Mouse (Mus musculus) ES-E14 (cell line): ENCODE data around the gene LTO1. TPM values are rescaled to one million over a fixed set of nuclear protein-coding genes. Genes with fewer than 3 reads are reported as not detected.

ENCODE experiments used
- DNase-seq: peaks from one replicate; pipeline ENCODE4 v3.0.0-alpha.2; 2013; ENCODE audit warnings: low read depth, low spot score
- H3K27ac ChIP-seq: 2 replicates; pipeline ENCODE4 v1.5.1; 2012; ENCODE audit warnings: low read depth, mild to moderate bottlenecking, low read length, moderate library complexity, mixed read lengths; ENCODE audit not compliant: poor library complexity, insufficient read depth, severe bottlenecking
- H3K36me3 ChIP-seq: 2 replicates; pipeline ENCODE4 v1.6.1; 2012; ENCODE audit warnings: mild to moderate bottlenecking, low read length, moderate library complexity, mixed read lengths; ENCODE audit not compliant: control insufficient read depth, poor library complexity, insufficient read depth, severe bottlenecking
- H3K4me1 ChIP-seq, 2 experiments: fragments of 150-350 bp in 1 of 2; sonication (generic) in 1 of 2; 2 replicates each; pipeline ENCODE4 v1.6.1; 2012; ENCODE audit warnings: low read length in 2 of 2, mild to moderate bottlenecking in 1 of 2, mixed read lengths in 1 of 2; ENCODE audit not compliant: control insufficient read depth in 2 of 2, insufficient read depth in 2 of 2, poor library complexity in 1 of 2
- H3K4me3 ChIP-seq, 2 experiments: fragments of 150-350 bp in 1 of 2; sonication (generic) in 1 of 2; 2 replicates each; pipeline ENCODE4 v1.5.1; 2012; ENCODE audit warnings: low read length in 2 of 2, low read depth in 1 of 2, mild to moderate bottlenecking in 1 of 2, mixed read lengths in 1 of 2; ENCODE audit not compliant: insufficient read depth in 1 of 2, poor library complexity in 1 of 2, severe bottlenecking in 1 of 2
- H3K9ac ChIP-seq: 2 replicates; pipeline ENCODE4 v1.6.1; 2012; ENCODE audit warnings: low read depth, mild to moderate bottlenecking, low read length, mixed read lengths; ENCODE audit not compliant: poor library complexity, insufficient read depth, severe bottlenecking
- H3K9me3 ChIP-seq: fragments of 150-350 bp; sonication (generic); 2 replicates; pipeline ENCODE4 v1.6.1; 2012; ENCODE audit warnings: low read depth, mild to moderate bottlenecking, low read length; ENCODE audit not compliant: control insufficient read depth, insufficient read depth
- CHD2 ChIP-seq: IDR thresholded peaks from 2 replicates; pipeline ENCODE4 v1.6.1; 2014; ENCODE audit warnings: mild to moderate bottlenecking, low read depth, low read length, inconsistent platforms
- HCFC1 ChIP-seq: IDR thresholded peaks from 2 replicates; pipeline ENCODE4 v1.6.1; 2012; ENCODE audit warnings: low read length, inconsistent platforms, borderline replicate concordance; ENCODE audit not compliant: insufficient read depth
- MAFK ChIP-seq: IDR thresholded peaks from 2 replicates; pipeline ENCODE4 v1.6.1; 2014; ENCODE audit warnings: mild to moderate bottlenecking, low read depth, low read length, inconsistent platforms; ENCODE audit not compliant: insufficient read depth
- ZC3H11A ChIP-seq: IDR thresholded peaks from 2 replicates; pipeline ENCODE4 v1.6.1; 2012; ENCODE audit warnings: low read depth, mild to moderate bottlenecking, inconsistent platforms, low read length, borderline replicate concordance
- ZNF384 ChIP-seq: IDR thresholded peaks from 2 replicates; pipeline ENCODE4 v1.6.1; 2012; ENCODE audit warnings: low read depth, low read length, inconsistent platforms
- in situ Hi-C, 2 experiments: fragments of 600-800 bp; cut with MboI; formaldehyde crosslinking; loops; one replicate each; pipeline ENCODE4 v1.15.1; 2025; ENCODE audit warnings: low sequenced_read_pairs in 2 of 2, inconsistent platforms in 1 of 2; ENCODE audit not compliant: unreplicated experiment in 2 of 2
- total RNA-seq: library from RNA; depleted of rRNA; stranded (reverse); fragments of 300-350 nt; gene quantifications from 2 replicates; pipeline ENCODE4 v1.2.3, GENCODE M21; 2012

Gene LTO1
- total RNA-seq, 1 experiment = 23.9 TPM

DNA sequence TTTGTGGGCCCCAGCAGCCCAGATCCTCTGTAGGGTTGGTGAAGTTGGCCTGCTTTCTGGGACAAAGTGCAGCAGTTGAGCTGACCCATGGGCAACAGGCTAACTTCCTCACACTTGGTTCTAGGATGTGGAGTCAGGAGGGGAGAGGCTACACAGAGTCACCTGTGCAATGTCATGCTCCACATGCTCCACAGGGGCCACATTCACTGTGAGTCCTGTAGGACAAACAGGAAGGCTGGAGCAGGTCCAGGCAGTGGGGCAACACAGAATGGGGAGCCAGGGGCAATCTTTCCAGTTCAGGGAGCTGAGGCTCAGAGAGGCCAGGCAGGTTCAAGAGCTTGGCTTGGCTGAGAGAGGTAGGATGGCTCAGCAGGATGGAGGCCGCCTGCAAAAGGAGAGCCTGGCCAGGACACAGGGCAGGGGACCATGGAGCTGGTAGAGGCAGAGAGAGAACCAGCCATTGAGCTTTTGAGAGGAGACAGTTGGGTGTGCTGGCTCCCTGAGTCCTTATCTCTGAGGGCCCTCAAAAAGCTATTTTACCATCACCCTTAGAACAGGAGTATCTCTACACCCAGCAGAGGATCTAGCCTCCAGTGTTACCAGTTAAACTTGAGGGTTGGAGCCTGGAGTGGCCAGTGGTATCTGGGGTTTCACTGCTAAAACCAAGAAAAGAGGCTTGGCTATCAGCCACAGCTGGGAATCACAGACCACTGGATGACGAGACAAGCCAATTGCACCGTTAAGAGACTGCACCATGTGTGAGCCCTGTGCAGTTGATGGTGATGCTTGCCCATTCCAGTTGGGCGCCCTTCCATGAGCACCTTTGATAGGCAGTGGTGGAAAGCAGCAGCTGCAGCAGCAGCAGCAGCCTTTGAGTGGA lies 13.3 kb downstream of the LTO1 start:
- Histone ChIP-seq H3K36me3 (peaks cover 12% of the 10 kb centered on the region), H3K9ac (no peak overlapping the region), H3K4me3 (no peak overlapping the region), H3K4me1 (peaks cover 0 to 4% of the 10 kb centered on the region in 2 experiments; a peak in 1 of 4 replicates), H3K9me3 (no peaks in the 10 kb centered on the region), H3K27ac (no peak overlapping the region)
- DNase-seq = no peak
- in situ Hi-C loops = no loop called here
- TF ChIP-seq ZNF384 (no peak), CHD2 (no peak), ZC3H11A (no peak), MAFK (no peak), HCFC1 (no peak)

DNA sequence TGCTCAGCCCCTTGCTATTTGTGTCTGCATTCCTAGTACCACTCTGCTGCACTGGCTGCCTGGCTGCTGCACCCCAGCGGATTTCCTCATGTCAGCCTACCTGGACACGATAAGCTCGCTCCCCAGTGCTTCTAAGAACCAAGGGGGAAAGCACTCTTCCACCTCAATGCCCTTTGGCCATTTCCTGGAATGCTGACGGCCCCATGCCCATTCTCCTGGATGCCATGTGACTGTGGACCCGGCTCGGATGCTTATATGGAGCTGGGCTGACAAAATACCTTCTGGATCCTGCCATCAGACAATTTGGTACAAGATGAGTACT lies 13.9 kb downstream of the LTO1 start:
- Histone ChIP-seq H3K9ac (no peak overlapping the region), H3K4me3 (no peak overlapping the region), H3K9me3 (no peaks in the 10 kb centered on the region), H3K27ac (no peak overlapping the region), H3K4me1 (peaks cover 0 to 4% of the 10 kb centered on the region in 2 experiments; a peak in 1 of 4 replicates), H3K36me3 (peaks cover 18% of the 10 kb centered on the region)
- TF ChIP-seq HCFC1 = no peak
- no peak for TF ChIP-seq ZC3H11A
- TF ChIP-seq ZNF384 = no peak
- no peak for TF ChIP-seq CHD2
- TF ChIP-seq MAFK = no peak
- in situ Hi-C loops = no loop called here
- DNase-seq = no peak

DNA sequence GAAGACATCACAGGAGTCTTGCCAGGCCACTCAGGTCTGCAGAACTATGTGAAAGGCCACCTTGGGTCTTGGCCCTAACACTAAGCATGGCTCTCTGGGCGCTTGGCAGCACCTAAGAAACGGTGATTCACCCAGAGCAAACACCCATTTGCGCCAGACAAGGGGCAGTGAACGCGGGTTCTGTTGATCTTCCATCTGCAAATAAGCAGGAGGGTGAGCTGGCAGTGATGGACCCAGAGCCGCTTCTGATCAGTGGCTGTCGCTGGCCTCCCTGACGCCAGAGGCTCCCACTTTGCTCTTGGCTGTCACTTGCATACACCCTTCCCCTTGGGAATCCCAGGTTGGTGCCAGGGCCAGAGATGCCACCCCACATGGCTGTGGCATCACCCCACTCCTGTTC lies 14.6 kb downstream of the LTO1 start:
- peaks cover 25% of the 10 kb centered on the region for H3K36me3 ChIP-seq
- H3K4me1 ChIP-seq = peaks cover 0 to 4% of the 10 kb centered on the region in 2 experiments; a peak in 1 of 4 replicates
- DNase-seq = no peak
- in situ Hi-C loops = no loop called here
- H3K9me3 ChIP-seq = no peaks in the 10 kb centered on the region
- no peak overlapping the region for H3K9ac ChIP-seq
- H3K4me3 ChIP-seq = no peak overlapping the region
- TF ChIP-seq CHD2 (no peak), HCFC1 (no peak), MAFK (no peak), ZC3H11A (no peak), ZNF384 (no peak)
- H3K27ac ChIP-seq = no peak overlapping the region

DNA sequence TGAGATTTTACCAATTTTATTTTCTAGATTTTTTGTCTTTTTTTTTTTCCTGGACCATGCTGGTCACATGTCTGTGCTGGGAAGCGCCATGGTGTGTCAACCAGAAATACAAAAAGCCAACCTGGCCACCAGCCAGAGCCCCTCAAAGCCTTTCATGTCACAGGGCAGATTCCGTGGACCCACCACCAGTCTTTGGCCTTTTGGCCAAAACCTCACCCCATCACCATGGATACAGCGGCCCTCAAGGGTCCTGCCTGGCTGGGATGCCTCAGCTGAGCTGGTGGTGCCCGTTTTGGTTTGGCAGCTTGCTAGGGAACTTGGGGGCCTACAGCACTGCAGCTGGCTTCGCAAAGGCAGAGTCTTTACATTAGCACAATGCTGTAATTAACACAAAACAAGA lies 15.0 kb downstream of the LTO1 start:
- H3K9ac ChIP-seq = no peak overlapping the region
- H3K36me3 ChIP-seq = peaks cover 29% of the 10 kb centered on the region
- no peak overlapping the region for H3K4me3 ChIP-seq
- no peak overlapping the region for H3K27ac ChIP-seq
- in situ Hi-C loops = loop anchor here (10.0 kb wide), 2 partner anchors 185 to 315 kb away; no protein-coding TSS in a partner anchor
- no peak for TF ChIP-seq ZNF384
- TF ChIP-seq MAFK = no peak
- TF ChIP-seq ZC3H11A = no peak
- TF ChIP-seq CHD2 = no peak
- no peak for TF ChIP-seq HCFC1
- peaks cover 0 to 4% of the 10 kb centered on the region in 2 experiments; a peak in 1 of 4 replicates for H3K4me1 ChIP-seq
- no peak for DNase-seq
- H3K9me3 ChIP-seq = no peaks in the 10 kb centered on the region
